Mouse (Mus musculus) heart, adult 2 months (tissue): ENCODE results near the gene Mrpl10. TPM values are rescaled to one million over a fixed set of nuclear protein-coding genes. Genes with fewer than 3 reads are reported as not detected.

ENCODE experiments used
- DNase-seq, 2 experiments: peaks; one replicate each; pipeline ENCODE4 v3.0.0; 2021
- H3K27ac ChIP-seq: fragments of 200-600 bp; 2 replicates; pipeline ENCODE4 v1.8.1; 2022
- H3K27me3 ChIP-seq: fragments of 200-500 bp; 2 replicates; pipeline ENCODE4 v1.6.1; 2012; ENCODE audit warnings: mild to moderate bottlenecking, low read length, inconsistent platforms, mixed read lengths; ENCODE audit not compliant: control insufficient read depth, insufficient read depth
- H3K36me3 ChIP-seq: fragments of 200-500 bp; 2 replicates; pipeline ENCODE4 v1.6.1; 2012; ENCODE audit warnings: low read length, inconsistent platforms; ENCODE audit not compliant: control insufficient read depth, insufficient read depth
- H3K4me1 ChIP-seq: fragments of 200-500 bp; 2 replicates; pipeline ENCODE4 v1.6.1; 2011; ENCODE audit warnings: low read length; ENCODE audit not compliant: control insufficient read depth, insufficient read depth
- H3K4me3 ChIP-seq: fragments of 200-600 bp; 2 replicates; pipeline ENCODE4 v1.8.1; 2022
- H3K79me2 ChIP-seq: fragments of 200-500 bp; replicated peaks from 2 replicates; pipeline ENCODE4 v1.6.1; 2012; ENCODE audit warnings: mild to moderate bottlenecking, inconsistent platforms, low read length, moderate library complexity, mixed read lengths; ENCODE audit not compliant: control insufficient read depth, insufficient read depth
- H3K9ac ChIP-seq: fragments of 200-500 bp; 2 replicates; pipeline ENCODE4 v1.6.1; 2012; ENCODE audit warnings: low read depth, mild to moderate bottlenecking, control low read depth, inconsistent platforms, low read length, mixed read lengths
- CTCF ChIP-seq: fragments of 200-600 bp; IDR thresholded peaks from 2 replicates; pipeline ENCODE4 v1.8.1; 2022; ENCODE audit warnings: antibody characterized with exemption, mild to moderate bottlenecking, moderate library complexity
- EP300 ChIP-seq: fragments of 200-500 bp; IDR thresholded peaks from 2 replicates; pipeline ENCODE4 v1.6.1; 2011; ENCODE audit warnings: low read depth, low read length, control low read depth; ENCODE audit not compliant: insufficient read depth
- POLR2A ChIP-seq: fragments of 200-500 bp; IDR thresholded peaks from 2 replicates; pipeline ENCODE4 v1.6.1; 2011; ENCODE audit warnings: mild to moderate bottlenecking, low read depth, low read length, control low read depth; ENCODE audit not compliant: insufficient read depth
- WGBS: fragments of 180-500 bp; shearing (Covaris S2); methylation state at CpG from one replicate; pipeline ENCODE4 v1.1.7; 2018; 5-methylcytosine and 5-hydroxymethylcytosine counted together
- intact Hi-C: fragments of 180-260 bp; cut with DNase I; formaldehyde crosslinking; loops from one replicate; pipeline ENCODE4 v1.15.1; 2025
- polyA plus RNA-seq: library from polyadenylated mRNA; depleted of rRNA; stranded (reverse); fragments of >200 nt; gene quantifications from 2 replicates; pipeline ENCODE4 v1.2.3, GENCODE M21; 2012
- total RNA-seq, 2 experiments: library from RNA; stranded (reverse); gene quantifications; 2 replicates each; pipeline ENCODE4 v1.2.3; 2021

The Mrpl10 gene
- total and polyA plus RNA-seq, 3 experiments, result 76.4 to 91.4 (median 87.2) TPM

- no peak for DNase-seq
- TF ChIP-seq POLR2A (no peak), EP300 (no peak), CTCF (no peak)
- Histone ChIP-seq H3K4me3 (no peak overlapping the region), H3K27me3 (peaks cover 8% of the 10 kb centered on the region; the same call in 1 of the 2 replicates), H3K79me2 (no peaks in the 10 kb centered on the region), H3K36me3 (no peaks in the 10 kb centered on the region), H3K27ac (no peak overlapping the region), H3K9ac (no peak overlapping the region), H3K4me1 (no peaks in the 10 kb centered on the region)
- intact Hi-C loops, result loop anchor here (2.0 kb wide), 1 partner anchor 108 kb away; the partner anchor contains the start of gene Cdk5rap3
- 57% methylated on average over 10 of the region's 10 CpGs for WGBS
Measured at GRCm38 (mm10) chr11:97024977-97025376, 16.4 kb upstream of the Mrpl10 start.

GRCm38 (mm10) chr11:97025721-97026344, 15.5 kb upstream of the Mrpl10 start:
- Histone ChIP-seq H3K9ac (peak overlapping the region; percentile 42), H3K27me3 (peaks cover 8% of the 10 kb centered on the region; the same call in 1 of the 2 replicates), H3K27ac (peak overlapping the region; percentile 58), H3K36me3 (no peaks in the 10 kb centered on the region), H3K4me3 (peak overlapping the region; percentile 33), H3K4me1 (no peaks in the 10 kb centered on the region; the same call in 1 of the 2 replicates), H3K79me2 (no peaks in the 10 kb centered on the region)
- TF ChIP-seq CTCF (no peak; the same call in 1 of the 2 replicates), POLR2A (peak; percentile 61), EP300 (peak; percentile 68; the same call in 1 of the 2 replicates)
- peak; percentile 88 for DNase-seq
- intact Hi-C loops, result loop anchor here (1.0 to 2.0 kb wide), 2 partner anchors 44 to 109 kb away; partner anchors contain the start of genes Cdk5rap3 and Sp2
- WGBS, result 6% methylated on average over 17 of the region's 17 CpGs

- TF ChIP-seq CTCF (no peak; the same call in 1 of the 2 replicates), POLR2A (no peak), EP300 (no peak)
- no peaks in the 10 kb centered on the region for H3K36me3 ChIP-seq
- no peaks in the 10 kb centered on the region for H3K27me3 ChIP-seq
- H3K4me1 ChIP-seq, result no peaks in the 10 kb centered on the region; the same call in 1 of the 2 replicates
- H3K4me3 ChIP-seq, result peak within 1 kb of the TSS; percentile 70
- WGBS, result under 1% methylated on average over 25 of the region's 25 CpGs
- peak; percentile 87 to 93 for DNase-seq
- peak within 1 kb of the TSS; percentile 85 for H3K27ac ChIP-seq
- H3K9ac ChIP-seq, result peak within 1 kb of the TSS; percentile 61
- H3K79me2 ChIP-seq, result no peaks in the 10 kb centered on the region
- intact Hi-C loops, result no loop called here
Measured at GRCm38 (mm10) chr11:97029686-97030417, 11.5 kb upstream of the Mrpl10 start, which contains the start of gene Scrn2. Scrn2 (plus strand) TSS chr11:97029938.

GRCm38 (mm10) chr11:97030426-97030825, 10.9 kb upstream of the Mrpl10 start:
- no peaks in the 10 kb centered on the region for H3K79me2 ChIP-seq
- H3K27ac ChIP-seq, result peak overlapping the region; percentile 85
- H3K9ac ChIP-seq, result peak overlapping the region; percentile 61
- TF ChIP-seq EP300, result no peak
- TF ChIP-seq CTCF, result no peak
- TF ChIP-seq POLR2A, result no peak
- no peaks in the 10 kb centered on the region; the same call in 1 of the 2 replicates for H3K4me1 ChIP-seq
- 27% methylated on average over 15 of the region's 15 CpGs for WGBS
- peak overlapping the region; percentile 70 for H3K4me3 ChIP-seq
- intact Hi-C loops, result no loop called here
- H3K27me3 ChIP-seq, result no peaks in the 10 kb centered on the region
- no peaks in the 10 kb centered on the region for H3K36me3 ChIP-seq
- DNase-seq, result no peak

- Histone ChIP-seq H3K4me1 (no peaks in the 10 kb centered on the region; the same call in 1 of the 2 replicates), H3K27me3 (no peaks in the 10 kb centered on the region), H3K36me3 (no peaks in the 10 kb centered on the region), H3K4me3 (no peak overlapping the region), H3K9ac (no peak overlapping the region), H3K79me2 (no peaks in the 10 kb centered on the region), H3K27ac (no peak overlapping the region)
- 76% methylated on average over 12 of the region's 12 CpGs for WGBS
- intact Hi-C loops, result no loop called here
- DNase-seq, result no peak
- TF ChIP-seq EP300, result no peak
- TF ChIP-seq CTCF, result no peak
- no peak for TF ChIP-seq POLR2A
Measured at GRCm38 (mm10) chr11:97031977-97032376, 9.4 kb upstream of the Mrpl10 start.
